Mouse (Mus musculus) embryonic facial prominence, embryonic 10.5 days (tissue): ENCODE data around the gene Omt2a. TPM values are rescaled to one million over a fixed set of nuclear protein-coding genes. Genes with fewer than 3 reads are reported as not detected.
A peak's percentile ranks its signal among the peaks of the same experiment; 100 is the strongest.
"Not testable (repeated sequence)": the region's sequence is repeated elsewhere in the genome, so short reads cannot be mapped to it uniquely, and the experiment has no call there.

Experiments used
- DNase-seq: peaks from one replicate; pipeline ENCODE4 v3.0.0-alpha.2; 2017; ENCODE audit warnings: low spot score
- H3K27ac ChIP-seq: fragments of 300-500 bp; sonication (generic); replicated peaks from 2 replicates; pipeline ENCODE4 v1.5.1; 2016; ENCODE audit warnings: mild to moderate bottlenecking
- H3K27me3 ChIP-seq: fragments of 300-500 bp; sonication (generic); replicated peaks from 2 replicates; pipeline ENCODE4 v1.6.1; 2016; ENCODE audit warnings: low read depth, mild to moderate bottlenecking; ENCODE audit not compliant: poor library complexity, severe bottlenecking
- H3K36me3 ChIP-seq: fragments of 300-500 bp; sonication (generic); replicated peaks from 2 replicates; pipeline ENCODE4 v1.6.1; 2016; ENCODE audit warnings: mild to moderate bottlenecking, moderate library complexity
- H3K4me1 ChIP-seq: fragments of 300-500 bp; sonication (generic); 2 replicates; pipeline ENCODE4 v1.6.1; 2016
- H3K4me3 ChIP-seq: fragments of 300-500 bp; sonication (generic); 2 replicates; pipeline ENCODE4 v1.5.1; 2016; ENCODE audit warnings: mild to moderate bottlenecking, moderate library complexity
- H3K9me3 ChIP-seq: fragments of 300-500 bp; sonication (generic); 2 replicates; pipeline ENCODE4 v1.6.1; 2016; ENCODE audit warnings: mild to moderate bottlenecking
- WGBS: fragments of 180-500 bp; shearing (Covaris S2); methylation state at CpG from one replicate; pipeline ENCODE4 v1.1.7; 2016; 5-methylcytosine and 5-hydroxymethylcytosine counted together
- polyA plus RNA-seq: library from polyadenylated mRNA; unstranded; fragments of >200 nt; fragmentation: Nextera tagmentation; extraction: Ambion mirVana; gene quantifications from 2 replicates; pipeline ENCODE4 v1.2.1, GENCODE M21; 2016

Gene Omt2a
- not detected in 2 replicates for polyA plus RNA-seq

DNA sequence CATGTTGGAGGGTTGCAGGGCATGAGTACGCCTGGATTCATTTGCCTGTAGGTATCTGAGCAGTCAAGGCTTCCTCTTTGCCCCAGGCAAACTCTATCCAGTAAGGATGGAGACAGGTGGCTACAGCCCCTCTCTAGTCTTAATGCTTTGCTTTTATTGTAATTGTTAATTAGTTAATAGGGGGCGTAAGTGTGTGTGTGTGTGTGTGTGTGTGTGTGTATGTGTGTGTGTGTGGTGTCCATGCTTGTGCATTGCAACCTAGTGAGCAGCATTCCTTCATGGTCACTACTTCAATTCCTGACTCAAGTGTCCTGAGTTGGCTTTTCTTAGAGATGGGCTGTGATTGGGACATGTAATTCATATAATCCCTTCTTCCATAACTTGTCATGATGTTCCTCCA is at the start of gene Omt2a:
TSS of gene Omt2a (minus strand) at position 101 of the 400 bp plus-strand sequence.
- H3K27ac ChIP-seq, result no peak within 1 kb of the TSS
- no peaks in the 10 kb centered on the region for H3K9me3 ChIP-seq
- no peaks in the 10 kb centered on the region for H3K4me1 ChIP-seq
- H3K27me3 ChIP-seq, result no peaks in the 10 kb centered on the region
- no peaks in the 10 kb centered on the region for H3K36me3 ChIP-seq
- 80% methylated on average over 2 of the region's 2 CpGs for WGBS
- H3K4me3 ChIP-seq, result no peak within 1 kb of the TSS
- DNase-seq, result no peak

DNA sequence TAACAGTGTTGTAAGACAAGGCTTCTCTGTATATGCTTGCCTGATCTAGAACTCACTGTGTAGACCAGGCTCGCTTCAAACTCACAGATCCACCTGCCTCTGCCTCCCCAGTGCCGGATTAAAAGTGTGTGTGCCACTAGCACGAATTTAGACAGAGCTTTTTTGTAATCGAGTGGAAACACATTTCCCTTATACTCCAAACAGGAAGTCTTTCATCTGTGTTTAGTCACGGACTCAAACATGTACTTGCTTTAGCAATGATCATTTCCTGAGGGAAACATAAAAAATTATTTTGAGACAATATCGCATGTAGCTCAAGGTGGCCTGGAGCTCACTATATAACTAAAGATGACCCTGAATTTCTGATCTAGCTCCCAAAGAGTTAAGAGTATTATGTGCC is 48.8 kb upstream of the Omt2a start:
- Histone ChIP-seq H3K4me3 (no peak overlapping the region), H3K27me3 (no peaks in the 10 kb centered on the region), H3K27ac (no peak overlapping the region), H3K9me3 (no peaks in the 10 kb centered on the region), H3K36me3 (no peaks in the 10 kb centered on the region), H3K4me1 (no peaks in the 10 kb centered on the region)
- DNase-seq, result no peak
- 76% methylated on average over 6 of the region's 6 CpGs for WGBS

DNA sequence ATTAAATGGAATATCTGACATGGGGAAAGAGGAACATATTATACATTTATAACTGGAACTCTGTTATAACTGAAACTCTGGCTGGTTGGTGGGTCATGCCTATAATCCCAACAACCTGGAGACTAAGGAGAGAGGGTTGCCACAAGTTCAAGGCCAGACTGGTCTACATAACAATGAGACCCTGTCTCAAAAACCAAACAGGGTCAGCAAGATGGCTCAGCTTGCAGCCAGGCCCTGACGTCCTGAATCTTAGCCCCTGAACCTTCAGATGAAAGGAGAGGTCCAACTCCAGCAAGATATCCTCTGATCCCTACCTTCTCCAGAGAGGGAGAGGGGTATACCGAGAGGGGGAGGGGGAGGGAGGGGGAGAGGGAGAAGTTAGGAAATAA is 45.9 kb upstream of the Omt2a start:
- Histone ChIP-seq H3K9me3 (no peaks in the 10 kb centered on the region), H3K27me3 (no peaks in the 10 kb centered on the region), H3K27ac (no peak overlapping the region), H3K36me3 (no peaks in the 10 kb centered on the region), H3K4me3 (no peak overlapping the region), H3K4me1 (no peaks in the 10 kb centered on the region)
- WGBS, result 47% methylated on average over 2 of the region's 2 CpGs
- no peak for DNase-seq

DNA sequence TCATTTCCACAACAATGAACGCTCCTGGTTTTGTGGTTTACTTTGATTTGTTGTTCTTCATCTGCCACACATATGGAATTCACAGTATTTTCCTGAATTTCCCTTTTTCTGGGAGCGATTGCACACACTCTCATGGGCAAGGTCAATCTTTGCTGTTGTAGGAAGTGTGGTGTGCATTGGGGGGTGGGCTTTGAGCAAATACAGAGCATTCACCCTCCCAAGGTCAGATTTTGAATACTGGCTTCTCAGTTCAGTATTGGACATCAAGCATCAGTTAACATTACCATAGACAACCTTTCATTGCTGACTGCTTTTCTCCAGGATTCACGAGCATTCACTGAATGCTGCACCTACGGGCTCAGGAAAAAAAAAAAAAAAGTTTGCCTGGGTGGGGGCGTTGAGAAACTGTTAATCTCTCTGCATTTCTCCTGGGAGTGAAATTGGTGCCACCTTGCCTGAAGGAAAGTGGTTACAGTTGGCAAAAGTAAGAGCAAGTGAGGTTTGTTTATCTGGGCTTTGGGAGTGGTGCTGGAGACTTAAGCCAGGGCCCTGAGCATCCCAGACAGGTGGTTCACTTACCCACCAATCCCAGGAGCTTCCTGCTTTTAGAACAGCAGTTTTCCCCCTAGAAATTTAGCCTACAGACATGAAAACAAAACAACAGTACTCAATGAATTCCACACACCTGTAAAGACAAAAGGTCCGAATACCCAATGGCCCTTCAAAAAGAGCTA is 45.3 kb upstream of the Omt2a start:
- no peak overlapping the region for H3K4me3 ChIP-seq
- H3K36me3 ChIP-seq, result no peaks in the 10 kb centered on the region
- no peaks in the 10 kb centered on the region for H3K4me1 ChIP-seq
- H3K27ac ChIP-seq, result no peak overlapping the region
- no peak for DNase-seq
- H3K27me3 ChIP-seq, result no peaks in the 10 kb centered on the region
- no peaks in the 10 kb centered on the region for H3K9me3 ChIP-seq
- 81% methylated on average over 6 of the region's 6 CpGs for WGBS

DNA sequence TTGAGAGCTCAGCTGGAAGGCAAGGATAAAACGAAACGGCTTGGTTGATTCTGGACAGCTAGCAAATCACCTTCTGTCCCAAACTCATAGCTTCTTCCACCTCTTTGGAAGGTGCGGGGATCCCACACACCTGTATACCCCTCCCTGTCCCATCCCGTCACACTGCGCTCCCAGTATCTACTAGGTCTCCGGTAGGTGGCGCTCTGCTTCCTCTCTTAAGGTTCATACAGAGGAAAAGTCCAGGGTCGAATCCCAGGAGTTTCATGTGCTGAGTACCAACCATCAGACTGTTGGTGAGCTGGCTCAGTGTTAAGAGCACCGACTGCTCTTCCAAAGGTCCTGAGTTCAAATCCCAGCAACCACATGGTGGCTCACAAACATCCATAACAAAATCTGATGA is 43.5 kb upstream of the Omt2a start:
- no peaks in the 10 kb centered on the region for H3K9me3 ChIP-seq
- 14% methylated on average over 9 of the region's 9 CpGs for WGBS
- H3K27ac ChIP-seq, result no peak overlapping the region
- no peak overlapping the region for H3K4me3 ChIP-seq
- no peaks in the 10 kb centered on the region for H3K4me1 ChIP-seq
- H3K36me3 ChIP-seq, result no peaks in the 10 kb centered on the region
- DNase-seq, result peak; percentile 74
- H3K27me3 ChIP-seq, result no peaks in the 10 kb centered on the region

DNA sequence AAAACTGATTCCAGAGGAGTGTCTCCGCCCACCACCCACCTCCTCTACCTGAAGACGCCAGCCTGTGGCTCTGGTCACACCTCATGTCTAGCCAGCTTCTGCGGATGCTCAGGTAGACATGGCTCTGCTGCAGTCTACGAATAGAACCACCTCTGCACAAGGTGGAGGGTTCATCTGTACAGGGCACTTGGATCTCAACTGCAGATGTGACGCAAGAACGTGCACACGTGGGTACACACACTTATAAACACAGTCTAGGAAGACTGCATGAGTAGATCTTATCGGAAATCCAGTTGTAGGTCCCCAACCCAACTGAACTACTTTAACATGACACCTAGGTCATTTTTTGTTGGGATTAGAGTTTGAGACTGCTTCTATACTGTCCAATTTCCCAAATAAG is 41.0 kb upstream of the Omt2a start, which contains the start of gene Gsta2:
TSS of gene Gsta2 (minus strand) at position 178 of the 400 bp plus-strand sequence.
- no peak for DNase-seq
- 90% methylated on average over 8 of the region's 8 CpGs for WGBS
- no peak within 1 kb of the TSS for H3K4me3 ChIP-seq
- H3K9me3 ChIP-seq, result no peaks in the 10 kb centered on the region
- H3K27me3 ChIP-seq, result no peaks in the 10 kb centered on the region
- no peak within 1 kb of the TSS for H3K27ac ChIP-seq
- H3K4me1 ChIP-seq, result no peaks in the 10 kb centered on the region
- H3K36me3 ChIP-seq, result no peaks in the 10 kb centered on the region

DNA sequence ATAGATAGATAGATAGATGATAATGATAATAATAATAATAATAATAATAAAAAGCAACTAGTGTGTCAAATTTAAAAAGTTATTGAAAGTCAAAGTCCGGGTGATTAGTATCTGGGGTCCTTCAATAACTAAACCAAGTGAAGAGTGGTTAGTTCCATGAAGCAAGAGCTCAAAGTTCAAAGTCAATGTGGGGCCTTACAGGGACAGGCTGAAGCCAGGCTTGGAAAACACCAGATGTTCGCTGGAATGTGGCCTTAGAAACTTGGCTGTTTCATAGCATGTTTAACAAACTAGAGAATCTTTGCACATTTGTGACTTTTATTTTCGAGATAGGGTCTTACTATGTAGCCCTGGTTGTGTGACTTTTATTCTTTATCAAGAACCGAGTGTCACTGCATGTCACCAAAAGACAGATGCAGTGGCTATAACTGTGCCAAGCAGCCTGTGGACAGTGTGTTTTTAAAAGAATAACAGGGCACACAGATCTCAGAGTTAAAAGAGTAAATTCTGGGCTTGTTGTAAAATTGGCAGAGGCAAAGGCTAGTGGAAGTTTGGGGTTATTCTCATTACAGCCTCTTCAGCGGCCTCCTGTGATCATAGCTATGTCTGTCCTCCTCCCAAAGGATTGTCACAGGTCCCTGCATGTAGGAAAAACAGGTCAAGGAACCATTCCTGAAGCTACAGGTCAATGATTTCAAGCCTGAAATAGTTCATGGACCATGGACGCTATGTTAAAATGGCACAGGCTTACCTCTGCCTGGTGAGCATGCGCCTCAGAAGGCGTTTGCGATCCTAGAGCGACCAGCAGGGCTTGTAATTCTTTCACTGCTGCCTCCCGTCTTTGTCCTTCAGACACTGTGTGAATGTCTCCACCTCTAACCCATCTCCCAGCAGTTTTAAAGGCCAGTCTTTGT is 40.3 kb upstream of the Omt2a start:
- no peaks in the 10 kb centered on the region for H3K36me3 ChIP-seq
- no peak overlapping the region for H3K27ac ChIP-seq
- no peaks in the 10 kb centered on the region for H3K9me3 ChIP-seq
- H3K4me1 ChIP-seq, result no peaks in the 10 kb centered on the region
- 80% methylated on average over 11 of the region's 11 CpGs for WGBS
- no peak overlapping the region for H3K4me3 ChIP-seq
- no peak for DNase-seq
- H3K27me3 ChIP-seq, result no peaks in the 10 kb centered on the region

DNA sequence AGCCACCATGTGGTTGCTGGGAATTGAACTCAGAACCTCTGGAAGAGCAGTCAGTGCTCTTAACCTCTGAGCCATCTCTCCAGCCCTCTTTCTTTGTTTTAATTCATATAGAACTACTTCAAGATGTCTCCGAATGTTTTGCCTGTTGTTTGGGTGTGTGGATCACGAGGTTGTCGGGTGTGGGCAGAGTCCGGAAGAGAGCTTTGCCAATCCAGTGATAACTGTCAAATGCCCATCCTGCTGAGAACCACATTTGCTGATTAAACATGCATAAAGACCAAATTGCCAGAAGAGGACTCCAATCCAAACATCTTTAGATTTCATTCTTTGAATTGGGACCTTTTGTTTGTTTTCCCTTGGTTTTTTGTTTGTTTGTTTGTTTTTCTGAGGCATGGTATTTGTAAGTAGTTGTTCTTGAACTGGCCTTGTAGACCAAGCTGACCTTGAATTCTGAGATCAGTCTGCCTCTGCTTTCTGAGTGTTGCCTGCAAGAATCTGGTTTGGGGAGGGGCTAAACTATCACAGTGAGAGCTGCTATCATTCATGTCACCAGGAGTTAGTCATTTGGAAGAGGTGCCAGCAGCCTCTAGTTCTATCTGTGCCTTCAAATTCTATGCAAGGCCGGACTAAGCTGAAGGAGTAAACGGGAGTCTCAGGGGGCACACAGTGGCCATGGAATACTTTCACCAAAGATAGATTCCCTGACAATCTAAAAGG is 37.1 kb upstream of the Omt2a start:
- Histone ChIP-seq H3K4me3 (no peak overlapping the region), H3K9me3 (no peaks in the 10 kb centered on the region), H3K27me3 (no peaks in the 10 kb centered on the region), H3K4me1 (no peaks in the 10 kb centered on the region), H3K27ac (no peak overlapping the region), H3K36me3 (no peaks in the 10 kb centered on the region)
- WGBS, result 86% methylated on average over 6 of the region's 6 CpGs
- DNase-seq, result no peak

DNA sequence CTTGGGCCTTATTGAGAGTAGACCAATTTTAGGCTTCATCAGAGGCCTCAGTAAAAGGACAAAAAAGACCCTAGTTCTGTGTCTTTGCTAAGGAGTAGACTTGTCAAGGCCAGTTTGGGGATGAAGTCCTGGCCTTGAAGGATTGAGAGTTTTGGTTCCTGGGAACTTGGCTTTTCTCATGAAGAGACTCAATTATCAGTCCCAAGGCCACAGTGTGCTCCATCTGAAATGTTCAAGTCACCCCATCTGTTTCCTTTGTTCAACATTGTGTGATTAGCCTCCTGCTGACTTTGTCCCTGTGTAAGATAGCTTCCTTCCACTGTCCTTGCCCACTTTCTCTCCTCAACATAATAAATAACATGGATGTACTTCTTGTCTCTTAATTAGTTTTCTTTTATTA is 35.4 kb upstream of the Omt2a start:
- not testable (repeated sequence) for H3K27me3 ChIP-seq, H3K9me3 ChIP-seq, H3K36me3 ChIP-seq, H3K4me3 ChIP-seq, H3K4me1 ChIP-seq, H3K27ac ChIP-seq, DNase-seq

DNA sequence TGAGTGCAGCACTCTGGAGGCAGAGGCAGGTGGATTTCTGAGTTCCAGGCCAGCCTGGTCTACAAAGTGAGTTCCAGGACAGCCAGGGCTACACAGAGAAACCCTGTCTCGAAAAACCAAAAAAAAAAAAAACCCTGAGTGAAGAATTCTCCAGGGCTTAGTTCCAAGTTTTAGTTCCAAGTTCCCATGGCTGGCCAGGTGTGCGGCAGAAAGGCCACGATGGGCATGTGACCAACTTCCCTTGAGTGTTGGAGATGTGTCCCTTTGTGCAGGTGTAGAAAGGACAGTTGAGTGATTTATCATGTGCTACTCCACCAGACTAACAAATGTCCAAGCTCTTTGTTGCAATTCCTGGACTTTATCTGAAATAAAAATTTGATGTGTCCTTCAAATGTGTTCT is 34.5 kb upstream of the Omt2a start:
- 83% methylated on average over 3 of the region's 3 CpGs for WGBS
- H3K4me1 ChIP-seq, DNase-seq, H3K36me3 ChIP-seq, H3K27ac ChIP-seq, H3K27me3 ChIP-seq, H3K4me3 ChIP-seq, H3K9me3 ChIP-seq: not testable (repeated sequence)

DNA sequence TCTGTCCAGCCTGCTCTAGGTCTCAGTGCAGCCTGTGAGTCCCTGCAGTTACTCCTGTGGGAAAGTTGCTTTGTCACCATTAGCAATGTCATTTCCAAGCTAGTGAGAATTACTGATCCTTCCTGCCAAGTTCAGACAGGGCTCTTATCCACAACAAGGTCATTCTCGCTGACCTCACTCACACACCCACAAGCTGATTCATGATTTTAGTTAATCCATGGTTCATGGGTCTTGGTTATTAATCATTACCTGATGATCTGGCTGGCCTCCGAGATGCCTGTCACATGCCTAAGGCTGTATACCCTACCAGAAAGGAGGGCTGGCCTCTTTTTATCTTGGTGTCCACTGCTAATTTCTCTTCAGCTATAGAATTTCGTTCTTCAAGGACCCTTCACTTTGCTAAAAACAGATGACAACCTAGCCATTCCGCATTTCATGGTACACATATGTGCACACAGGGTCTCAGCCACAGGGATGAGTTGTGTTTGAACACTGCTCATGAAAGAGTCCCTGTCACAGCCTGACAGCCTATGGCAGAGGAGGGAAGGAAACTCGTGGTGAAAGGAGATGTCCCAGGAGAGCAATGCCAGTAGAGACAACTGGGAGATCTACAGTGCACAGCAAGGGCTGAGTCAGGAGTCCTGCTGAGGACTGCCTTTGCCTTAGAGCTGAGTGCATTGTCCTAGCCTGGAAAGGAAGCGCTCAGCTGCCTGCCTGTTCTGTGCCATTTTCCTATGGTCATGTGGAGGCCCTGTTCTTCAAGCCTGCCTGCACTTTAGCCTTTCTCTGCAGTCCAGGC is 33.8 kb upstream of the Omt2a start:
- not testable (repeated sequence) for H3K27ac ChIP-seq, H3K9me3 ChIP-seq, H3K4me1 ChIP-seq, H3K27me3 ChIP-seq, H3K36me3 ChIP-seq, H3K4me3 ChIP-seq, DNase-seq
- 69% methylated on average over 6 of the region's 6 CpGs for WGBS

DNA sequence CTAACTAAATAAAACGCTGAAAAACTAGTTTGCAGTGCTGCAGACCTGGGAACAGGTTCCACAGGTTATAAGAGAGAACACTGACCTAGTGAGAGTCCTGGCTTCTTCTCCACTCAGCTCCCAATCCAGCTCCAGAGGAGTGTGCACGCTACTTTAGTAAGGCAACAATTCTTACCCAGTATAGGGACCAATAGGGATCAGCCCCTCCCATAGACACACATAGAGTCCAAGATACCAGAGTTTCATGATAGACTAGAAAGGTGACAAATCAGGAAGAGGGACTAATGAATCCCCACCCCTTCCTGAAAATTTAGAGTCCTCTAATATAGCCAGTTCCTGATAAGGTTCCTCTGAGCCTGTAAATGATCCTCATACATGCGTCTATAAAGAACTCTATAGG is 32.4 kb upstream of the Omt2a start:
- 69% methylated on average over 3 of the region's 3 CpGs for WGBS
- Histone ChIP-seq H3K4me3 (no peak overlapping the region), H3K4me1 (no peaks in the 10 kb centered on the region), H3K27ac (no peak overlapping the region), H3K36me3 (no peaks in the 10 kb centered on the region), H3K9me3 (no peaks in the 10 kb centered on the region), H3K27me3 (no peaks in the 10 kb centered on the region)
- DNase-seq, result no peak
